Mouse (Mus musculus) megakaryocyte progenitor cell, adult 5-6 weeks (primary cell): ENCODE measurements around the gene Sertad4. TPM values are rescaled to one million over a fixed set of nuclear protein-coding genes. Genes with fewer than 3 reads are reported as not detected.
A peak's percentile ranks its signal among the peaks of the same experiment; 100 is the strongest.

Experiments
- ATAC-seq: replicated peaks from 2 replicates; pipeline ENCODE4 v1.8.0; 2016; ENCODE audit warnings: mild to moderate bottlenecking, moderate TSS enrichment, inconsistent platforms; ENCODE audit not compliant: poor library complexity
- total RNA-seq, 2 experiments: library from RNA; stranded (forward) in 1 of 2; stranded (reverse) in 1 of 2; fragments of 157-497, 149-512 nt in 1 of 2; fragments of 200-1000 nt in 1 of 2; gene quantifications; 2 replicates each; pipeline versions ENCODE4 v1.2.3 to v1.2.4; 2015 to 2017

Gene Sertad4
- total RNA-seq, 2 experiments from 2014 or later = not detected

GRCm38 (mm10) chr1:192852047-192852446 is 3.5 kb downstream of the Sertad4 start:
- ATAC-seq = no peak

GRCm38 (mm10) chr1:192851640-192852039 is 3.9 kb downstream of the Sertad4 start:
- no peak for ATAC-seq

GRCm38 (mm10) chr1:192851126-192851525 is 4.4 kb downstream of the Sertad4 start:
- no peak for ATAC-seq

- ATAC-seq = no peak
Measured at GRCm38 (mm10) chr1:192849616-192850015, 5.9 kb downstream of the Sertad4 start.

DNA sequence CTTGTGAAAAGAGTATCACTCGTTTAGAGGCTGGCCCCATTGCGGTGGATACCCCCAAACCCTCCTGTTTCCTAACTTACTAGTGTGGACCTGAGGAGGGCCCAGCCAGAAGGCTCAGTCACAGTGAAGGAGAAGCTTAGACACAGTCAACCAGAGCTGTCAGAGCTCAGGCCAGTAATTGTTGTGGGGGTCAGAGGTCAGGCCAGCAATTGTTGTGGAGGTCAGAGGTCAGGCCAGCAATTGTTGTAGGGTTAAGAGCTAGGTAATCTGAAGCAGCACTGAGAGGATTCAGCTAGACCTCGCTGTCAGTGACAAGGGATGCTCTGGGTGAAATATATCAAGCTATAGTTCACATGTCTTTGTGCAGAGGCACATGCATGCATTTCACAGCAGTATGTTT is 8.3 kb downstream of the Sertad4 start:
- ATAC-seq = no peak

- no peak for ATAC-seq
Measured at GRCm38 (mm10) chr1:192841094-192841813, 14.3 kb downstream of the Sertad4 start.

- no peak for ATAC-seq
Measured at GRCm38 (mm10) chr1:192840655-192841054, 14.9 kb downstream of the Sertad4 start.

DNA sequence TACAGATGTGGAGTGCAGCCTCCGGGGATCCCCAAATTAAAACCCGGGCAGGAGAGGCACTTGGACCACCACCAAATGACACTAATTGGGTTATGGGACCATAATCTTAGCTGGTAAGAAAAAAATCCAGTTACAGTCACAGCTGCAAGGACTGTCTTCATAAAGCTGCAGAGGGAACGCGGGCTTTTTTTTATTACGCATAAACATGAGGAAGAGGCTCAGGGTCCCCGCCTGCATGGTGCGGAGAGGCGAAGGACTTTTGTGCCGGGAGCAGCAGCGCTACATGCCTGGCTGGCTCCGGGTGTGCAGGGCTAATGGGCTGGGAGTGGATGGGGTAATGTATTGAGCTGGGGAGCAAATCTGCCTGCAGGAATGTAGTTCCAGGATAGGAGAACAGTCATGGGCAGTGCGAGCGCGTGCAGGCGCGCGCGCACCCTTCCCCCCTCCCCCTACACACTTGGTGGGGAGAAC is 20.3 kb downstream of the Sertad4 start:
- no peak for ATAC-seq

- ATAC-seq = peak; percentile 66
Measured at GRCm38 (mm10) chr1:192834361-192835210, 21.0 kb downstream of the Sertad4 start.

- ATAC-seq = 0 out of 2 replicates have a peak, but pooled peaks have one; percentile 22
Measured at GRCm38 (mm10) chr1:192833586-192833985, 22.0 kb downstream of the Sertad4 start.

DNA sequence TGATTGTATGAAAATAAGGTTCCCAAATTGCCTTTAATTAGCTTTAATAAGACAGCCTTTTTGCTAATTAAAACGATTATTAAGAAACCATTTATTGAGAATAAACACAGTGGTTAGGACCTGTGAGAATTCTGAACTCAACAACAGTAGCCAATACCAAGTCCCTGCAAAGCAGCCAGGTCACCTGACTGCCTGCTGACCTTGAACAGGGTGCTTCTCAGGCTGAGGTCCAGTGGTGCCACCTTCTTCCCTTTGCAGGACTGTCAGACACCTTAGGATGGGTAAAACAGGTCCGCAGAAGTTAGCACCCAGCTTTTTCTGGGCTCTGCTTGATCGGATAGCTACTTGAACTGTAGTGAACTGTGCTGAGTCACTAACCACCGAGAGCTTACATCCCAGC is 22.5 kb downstream of the Sertad4 start:
- ATAC-seq = peak; percentile 30; the same call in 1 of the 2 replicates

DNA sequence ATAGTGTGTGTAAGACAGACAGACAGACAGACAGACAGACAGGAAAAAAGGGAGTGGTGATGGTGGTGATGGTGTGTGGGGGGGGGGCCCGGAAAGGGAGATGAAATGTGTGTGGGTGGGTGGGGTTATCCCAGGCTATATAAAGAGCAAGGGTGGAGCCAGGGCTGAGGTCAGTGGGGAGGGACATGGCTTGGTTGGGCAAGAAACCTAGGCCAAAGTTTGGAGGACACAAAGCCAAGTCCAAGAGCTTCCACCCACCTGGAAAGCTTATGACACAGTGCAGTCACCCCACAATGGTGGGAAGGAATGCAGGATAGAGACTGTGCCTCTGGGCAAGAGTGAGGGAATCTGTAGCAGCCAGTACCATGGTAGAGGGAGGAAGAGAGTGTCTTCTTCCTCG is 23.2 kb downstream of the Sertad4 start:
- ATAC-seq = no peak

DNA sequence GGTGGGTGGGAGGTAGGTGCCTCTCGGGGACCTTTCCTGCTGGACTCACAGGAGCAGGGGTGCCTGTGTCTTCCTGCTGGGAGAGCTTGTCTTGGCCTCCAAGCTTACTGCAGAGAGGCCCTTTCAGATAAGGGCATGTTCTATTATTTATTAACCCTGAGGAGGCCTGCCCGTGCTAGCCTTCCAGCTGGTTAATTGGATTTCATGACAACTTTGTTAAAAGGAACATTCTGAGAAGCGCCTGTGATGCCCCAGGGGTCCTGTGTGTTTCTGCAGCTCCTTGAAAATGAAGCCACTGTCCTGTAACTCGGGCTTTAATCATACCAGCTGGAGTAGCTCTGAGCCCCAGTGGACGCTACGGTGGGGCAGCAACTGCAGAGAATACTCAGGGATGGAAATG is 25.1 kb downstream of the Sertad4 start:
- no peak for ATAC-seq

GRCm38 (mm10) chr1:192828928-192829327 is 26.6 kb downstream of the Sertad4 start:
- ATAC-seq = no peak

GRCm38 (mm10) chr1:192827955-192828354 is 27.6 kb downstream of the Sertad4 start:
- no peak for ATAC-seq

DNA sequence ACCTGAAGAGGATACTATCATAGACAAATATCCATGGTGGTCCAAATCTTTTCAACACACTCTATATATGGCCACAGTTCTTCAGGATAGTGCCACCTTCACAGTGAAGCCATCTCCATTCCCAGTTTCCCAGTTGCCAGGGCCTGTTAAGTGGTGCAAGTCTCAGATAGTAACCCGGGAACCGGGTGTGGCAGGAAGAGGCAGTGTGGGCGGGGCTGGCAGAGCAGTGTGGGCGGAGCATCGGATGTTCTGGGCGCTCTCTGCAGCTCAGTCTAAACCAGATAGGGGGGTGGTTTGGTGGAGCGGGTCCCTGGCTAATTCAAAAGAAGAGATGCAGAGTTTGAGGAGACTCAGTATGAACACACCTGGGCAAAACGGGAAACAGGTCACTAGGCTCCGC is 29.8 kb downstream of the Sertad4 start:
- peak; percentile 94 for ATAC-seq

DNA sequence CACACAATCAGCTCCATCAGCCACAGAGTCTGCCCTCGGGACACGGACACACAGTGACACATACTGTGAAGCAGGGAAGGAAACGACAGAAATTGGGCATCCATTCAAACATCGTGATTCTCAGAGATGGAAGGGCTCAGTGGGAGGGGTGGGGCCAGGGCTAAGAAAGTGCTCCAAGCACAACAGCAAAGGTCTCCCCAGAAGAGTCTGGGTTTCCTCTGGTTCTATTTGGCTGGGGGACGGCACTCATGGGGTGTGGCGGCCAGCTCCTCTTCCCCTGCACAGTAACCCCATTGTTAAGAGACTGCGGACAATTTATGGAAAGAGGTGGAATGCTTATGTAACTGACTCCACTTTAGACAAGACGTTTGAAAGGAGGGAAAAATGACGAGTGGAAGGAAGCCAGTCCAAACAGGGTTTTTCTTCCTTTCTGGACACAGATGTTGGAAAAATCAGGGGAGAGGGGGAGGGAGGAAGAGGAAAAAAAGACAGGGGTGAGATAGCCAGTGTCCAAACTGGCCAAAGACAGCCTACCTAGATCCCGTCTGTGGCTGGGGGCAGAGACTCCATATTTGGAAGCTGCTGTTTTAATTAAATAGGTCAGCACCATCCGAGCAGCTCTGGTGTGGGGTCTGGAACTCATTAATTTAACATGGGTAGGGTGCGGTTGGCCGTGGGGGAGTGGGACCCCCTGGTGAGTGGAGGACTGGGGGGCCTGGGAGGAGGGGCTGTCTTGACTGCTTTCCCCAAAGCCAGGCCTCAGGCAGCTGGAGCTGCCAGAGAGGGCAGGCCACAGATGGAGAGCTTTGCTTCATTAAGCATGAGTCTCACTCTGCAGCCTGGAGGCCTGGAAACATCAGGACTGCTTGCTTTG is 32.7 kb downstream of the Sertad4 start:
- no peak for ATAC-seq

DNA sequence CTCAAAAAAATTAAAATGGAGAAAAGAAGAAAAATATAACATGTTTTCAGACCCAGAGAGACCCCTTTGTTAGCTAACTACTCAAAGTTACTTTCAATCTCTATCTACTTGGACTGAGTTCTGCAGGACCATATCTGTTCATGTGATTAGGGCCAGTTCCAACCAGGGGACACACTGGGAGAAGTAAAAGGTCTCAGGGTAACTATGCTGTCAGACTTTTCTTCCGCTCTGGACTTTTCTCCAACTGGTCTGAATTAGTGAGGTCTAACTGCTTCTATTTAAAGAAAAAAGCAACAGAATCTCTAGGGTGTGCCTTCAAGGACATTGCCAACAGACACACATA is 33.3 kb downstream of the Sertad4 start:
- no peak for ATAC-seq

DNA sequence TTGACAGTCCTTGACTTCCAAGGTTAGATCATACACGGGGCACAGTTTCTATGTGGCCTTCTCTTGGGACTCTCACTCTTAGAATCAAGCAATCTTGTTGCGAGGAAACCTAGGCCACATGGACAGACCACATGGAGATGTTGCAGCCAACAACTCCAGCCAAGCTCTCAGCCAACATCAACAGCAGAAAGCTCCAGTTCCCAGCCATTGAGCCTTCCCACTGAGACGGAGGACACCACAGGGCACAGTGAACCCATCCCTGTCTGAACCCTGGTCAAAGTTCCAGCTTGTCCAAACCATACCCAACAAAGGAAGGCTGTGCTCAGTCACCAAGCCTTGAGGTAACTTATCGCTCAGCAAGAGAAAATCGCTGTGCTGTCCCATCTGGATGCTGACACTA is 37.2 kb downstream of the Sertad4 start:
- no peak for ATAC-seq

GRCm38 (mm10) chr1:192815789-192816188 is 39.8 kb downstream of the Sertad4 start:
- ATAC-seq = no peak

DNA sequence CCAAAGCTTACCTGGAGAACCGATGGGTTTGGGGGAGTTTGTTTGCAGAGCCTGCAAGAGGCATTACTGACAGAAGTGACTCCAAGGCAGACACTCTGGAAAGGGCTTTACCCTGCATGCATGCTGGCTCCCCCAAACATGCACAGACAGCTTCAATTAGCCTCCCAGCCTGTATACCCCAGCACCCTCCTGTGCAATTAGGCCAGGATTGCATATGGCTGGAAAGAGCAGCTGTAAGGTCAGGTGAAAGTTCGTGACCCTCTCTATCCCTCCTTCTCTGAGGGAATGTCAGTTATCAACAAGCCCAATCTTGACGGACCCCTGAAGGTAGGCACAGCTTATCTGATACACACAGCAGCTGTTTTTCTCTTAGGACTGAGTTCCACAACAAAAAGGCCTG is 40.9 kb downstream of the Sertad4 start:
- no peak for ATAC-seq
